10 mouse cellular contexts compared by ENCODE assay signal in genomic region chr2:136058398-136058797, GRCm38 (mm10). TPM values are rescaled to one million over a fixed set of nuclear protein-coding genes. Genes with fewer than 3 reads are reported as not detected.
A peak's percentile ranks its signal among the peaks of the same experiment; 100 is the strongest.
DNase-seq lines count a peak whose midpoint lies in the region; ATAC-seq and TF ChIP-seq lines count a peak whose summit lies in the region.
"Had no signal": no experiment of that assay in that cellular context is flagged by ENCODE, and none has a peak within 500 bp of the region (broad histone marks: within the 10 kb centered on the region; RNA-seq: fewer than 3 reads in every experiment).

No protein-coding gene starts in this region.

- H3K9me3 ChIP-seq in heart, embryonic 14.5 days (ENCODE audit: control insufficient read depth, low read length), result no peaks in the 10 kb centered on the region
- no peaks in the 10 kb centered on the region for H3K9me3 ChIP-seq in forebrain, embryonic 15.5 days
- no peaks in the 10 kb centered on the region for H3K9me3 ChIP-seq in midbrain, embryonic 14.5 days (ENCODE audit: control insufficient read depth, low read length)
- no peaks in the 10 kb centered on the region for H3K9me3 ChIP-seq in liver, embryonic 12.5 days (replicated peaks)
- no peaks in the 10 kb centered on the region for H3K9me3 ChIP-seq in liver, postnatal 0 days (ENCODE audit: low read length)
- H3K9me3 ChIP-seq: liver, embryonic 13.5 days had no signal

- peaks cover 48% of the 10 kb centered on the region for H3K27me3 ChIP-seq in heart, embryonic 14.5 days (ENCODE audit: control insufficient read depth, insufficient read depth, low read length)
- H3K27me3 ChIP-seq in forebrain, embryonic 15.5 days, result peaks cover 31% of the 10 kb centered on the region
- peaks cover 35% of the 10 kb centered on the region for H3K27me3 ChIP-seq in midbrain, embryonic 14.5 days (ENCODE audit: control insufficient read depth, insufficient read depth, low read length)
- H3K27me3 ChIP-seq in liver, embryonic 12.5 days (replicated peaks), result peaks cover 39% of the 10 kb centered on the region
- H3K27me3 ChIP-seq in liver, postnatal 0 days (ENCODE audit: insufficient read depth, low read length), result peaks cover 30% of the 10 kb centered on the region

- peak overlapping the region in 1 of 2 experiments; percentile 10; a peak in 1 of 4 replicates for H3K4me3 ChIP-seq in heart, embryonic 14.5 days (ENCODE audit: control insufficient read depth in 1 of 2, insufficient read depth in 1 of 2, low read depth in 1 of 2, low read length in 2 of 2)
- peak overlapping the region; percentile 43 for H3K4me3 ChIP-seq in forebrain, embryonic 15.5 days
- H3K4me3 ChIP-seq in midbrain, embryonic 14.5 days (replicated peaks; ENCODE audit: low read depth, low read length), result peak overlapping the region; percentile 35
- no peak overlapping the region for H3K4me3 ChIP-seq in liver, embryonic 12.5 days
- no peak overlapping the region for H3K4me3 ChIP-seq in liver, postnatal 0 days (ENCODE audit: low read depth, low read length)
- H3K4me3 ChIP-seq: liver, embryonic 13.5 days had no signal

- 8% methylated on average over 7 of the region's 7 CpGs for WGBS in heart, embryonic 14.5 days
- 2% methylated on average over 7 of the region's 7 CpGs for WGBS in forebrain, embryonic 15.5 days
- 4% methylated on average over 7 of the region's 7 CpGs for WGBS in midbrain, embryonic 14.5 days
- 7% methylated on average over 7 of the region's 7 CpGs for WGBS in liver, embryonic 12.5 days (ENCODE audit: insufficient replicate concordance)
- 7% methylated on average over 7 of the region's 7 CpGs for WGBS in liver, postnatal 0 days (ENCODE audit: insufficient replicate concordance)

- TF ChIP-seq CTCF in liver, postnatal 0 days (IDR thresholded peaks at IDR 0.05; ENCODE audit: low read depth), result no peak

- ATAC-seq in heart, embryonic 14.5 days (ENCODE audit: insufficient number of reproducible peaks, insufficient read depth, low FRiP score, low read depth), result no peak
- ATAC-seq in forebrain, embryonic 15.5 days (replicated peaks), result peak; percentile 32; the same call in 1 of the 2 replicates
- ATAC-seq in midbrain, embryonic 14.5 days (ENCODE audit: low FRiP score, low TSS enrichment), result no peak
- ATAC-seq in liver, embryonic 12.5 days, result no peak
- ATAC-seq in liver, postnatal 0 days, result no peak

- H3K27ac ChIP-seq in heart, embryonic 14.5 days (replicated peaks in 1 of 2; ENCODE audit: control insufficient read depth in 1 of 2, insufficient read depth in 1 of 2, low read depth in 2 of 2, low read length in 2 of 2), result no peak overlapping the region
- H3K27ac ChIP-seq in forebrain, embryonic 15.5 days (replicated peaks), result no peak overlapping the region
- no peak overlapping the region for H3K27ac ChIP-seq in midbrain, embryonic 14.5 days (replicated peaks; ENCODE audit: low read depth, low read length)
- H3K27ac ChIP-seq in liver, embryonic 12.5 days, result no peak overlapping the region
- no peak overlapping the region for H3K27ac ChIP-seq in liver, postnatal 0 days (ENCODE audit: low read depth)
- H3K27ac ChIP-seq: liver, embryonic 13.5 days had no signal

- DNase-seq in heart, adult 18-20 months, result no peak
- peak; percentile 8 for DNase-seq in ZHBTc4 (ENCODE audit: low read depth, low spot score)
- peak; percentile 42 for DNase-seq in midbrain, embryonic 14.5 days
- no peak for DNase-seq in ovary, adult 18-20 months (ENCODE audit: low spot score)
- no peak for DNase-seq in liver, postnatal 0 days
- DNase-seq: gastrocnemius, postnatal 10 days; liver, embryonic 13.5 days had no signal

- no peaks in the 10 kb centered on the region for H3K36me3 ChIP-seq in heart, embryonic 14.5 days (ENCODE audit: control insufficient read depth, insufficient read depth, low read length)
- H3K36me3 ChIP-seq in forebrain, embryonic 15.5 days, result no peaks in the 10 kb centered on the region
- no peaks in the 10 kb centered on the region for H3K36me3 ChIP-seq in midbrain, embryonic 14.5 days (ENCODE audit: control insufficient read depth, insufficient read depth, low read length)
- no peaks in the 10 kb centered on the region for H3K36me3 ChIP-seq in liver, embryonic 12.5 days
- H3K36me3 ChIP-seq in liver, postnatal 0 days (replicated peaks; ENCODE audit: insufficient read depth, low read length), result no peaks in the 10 kb centered on the region
- H3K36me3 ChIP-seq: liver, embryonic 13.5 days had no signal

- peaks cover 0 to 6% of the 10 kb centered on the region in 2 experiments; a peak in 1 of 4 replicates for H3K4me1 ChIP-seq in heart, embryonic 14.5 days (ENCODE audit: control insufficient read depth in 2 of 2, insufficient read depth in 2 of 2, low read length in 2 of 2)
- peaks cover 20% of the 10 kb centered on the region for H3K4me1 ChIP-seq in forebrain, embryonic 15.5 days
- peaks cover 12% of the 10 kb centered on the region; the same call in 1 of the 2 replicates for H3K4me1 ChIP-seq in midbrain, embryonic 14.5 days (ENCODE audit: control insufficient read depth, insufficient read depth, low read length)
- no peaks in the 10 kb centered on the region; the same call in 1 of the 2 replicates for H3K4me1 ChIP-seq in liver, embryonic 12.5 days
- H3K4me1 ChIP-seq in liver, postnatal 0 days (ENCODE audit: insufficient read depth), result no peaks in the 10 kb centered on the region
- H3K4me1 ChIP-seq: liver, embryonic 13.5 days had no signal

- no peak for TF ChIP-seq EP300 in liver, postnatal 0 days (IDR thresholded peaks at IDR 0.05; ENCODE audit: low read depth)

- H3K9ac ChIP-seq in heart, embryonic 14.5 days (ENCODE audit: low read length), result no peak overlapping the region
- peak overlapping the region; percentile 37; the same call in 1 of the 2 replicates for H3K9ac ChIP-seq in forebrain, embryonic 15.5 days (replicated peaks)
- H3K9ac ChIP-seq in midbrain, embryonic 14.5 days (replicated peaks; ENCODE audit: low read length), result peak overlapping the region; percentile 7; the same call in 1 of the 2 replicates
- H3K9ac ChIP-seq in liver, embryonic 12.5 days, result no peak overlapping the region
- no peak overlapping the region for H3K9ac ChIP-seq in liver, postnatal 0 days (replicated peaks)
- H3K9ac ChIP-seq: liver, embryonic 13.5 days had no signal

- H3K4me2 ChIP-seq in heart, embryonic 14.5 days (ENCODE audit: low read length), result peak overlapping the region; percentile 42
- peak overlapping the region; percentile 75 for H3K4me2 ChIP-seq in forebrain, embryonic 15.5 days (replicated peaks)
- H3K4me2 ChIP-seq in midbrain, embryonic 14.5 days (ENCODE audit: low read length), result peak overlapping the region; percentile 70
- no peak overlapping the region for H3K4me2 ChIP-seq in liver, embryonic 12.5 days
- no peak overlapping the region for H3K4me2 ChIP-seq in liver, postnatal 0 days (ENCODE audit: low read depth, low read length)
- H3K4me2 ChIP-seq: liver, embryonic 13.5 days had no signal

RNA-seq across cellular contexts. Expression of gene Lamp5, which starts 6.4 kb away (rescaled TPM):
- polyA plus RNA-seq in heart, embryonic 14.5 days (2014; fragmentation: Nextera tagmentation; extraction: Ambion mirVana), result not detected in 2 replicates
- not detected for total RNA-seq in heart, adult 18-20 months (2021)
- 0.86 and 1.5 TPM in 2 replicates for polyA plus RNA-seq in forebrain, embryonic 15.5 days (2015; fragmentation: Nextera tagmentation; extraction: Ambion mirVana)
- 12.7 and 13.1 TPM in 2 replicates for polyA plus RNA-seq in midbrain, embryonic 14.5 days (2014; fragmentation: Nextera tagmentation; extraction: Ambion mirVana)
- polyA plus RNA-seq in liver, embryonic 12.5 days (2016; fragmentation: Nextera tagmentation; extraction: Ambion mirVana), result 0.11 TPM in 1 of 2 replicates, not detected in the other
- polyA plus RNA-seq in liver, postnatal 0 days (2015; fragmentation: Nextera tagmentation; extraction: Ambion mirVana), result 0.21 TPM in 1 of 2 replicates, not detected in the other
- total RNA-seq: gastrocnemius, postnatal 10 days had no signal

Comparison
In these comparisons a context has a peak if more than half of its experiments do, and no peak if none do; other contexts are left out.
1. H3K4me2 ChIP-seq: peak in heart, embryonic 14.5 days (single experiment), forebrain, embryonic 15.5 days (single experiment) and midbrain, embryonic 14.5 days (single experiment); none in liver, embryonic 12.5 days (single experiment) and liver, postnatal 0 days (single experiment).
2. H3K4me3 ChIP-seq: peak in forebrain, embryonic 15.5 days (single experiment) and midbrain, embryonic 14.5 days (single experiment); none in liver, embryonic 12.5 days (single experiment) and liver, postnatal 0 days (single experiment).
3. H3K9ac ChIP-seq: peak in forebrain, embryonic 15.5 days (single experiment) and midbrain, embryonic 14.5 days (single experiment); none in heart, embryonic 14.5 days (single experiment), liver, embryonic 12.5 days (single experiment) and liver, postnatal 0 days (single experiment).
4. DNase-seq: peak in ZHBTc4 (single experiment) and midbrain, embryonic 14.5 days (single experiment); none in heart, adult 18-20 months (0 of 2), ovary, adult 18-20 months (single experiment) and liver, postnatal 0 days (single experiment).